Mouse (Mus musculus): ENCODE data around the gene Taok3. TPM values are rescaled to one million over a fixed set of nuclear protein-coding genes. Genes with fewer than 3 reads are reported as not detected.

Taok3 gene
- total and polyA plus RNA-seq, 2 experiments from 2014 or later: 30.1 to 61.9 TPM

- no peak for TF ChIP-seq CTCF (IDR thresholded peaks at IDR 0.05)
- peak; percentile 62 for DNase-seq (ENCODE audit: low spot score)
- Histone ChIP-seq H3K27me3 (ENCODE audit: insufficient read depth, low read length) (no peaks in the 10 kb centered on the region), H3K9me3 (ENCODE audit: low read length) (no peaks in the 10 kb centered on the region), H3K36me3 (ENCODE audit: insufficient read depth, low read length) (peaks cover 14% of the 10 kb centered on the region), H3K9ac (replicated peaks; ENCODE audit: low read length, poor library complexity, severe bottlenecking) (no peak overlapping the region), H3K27ac (ENCODE audit: low read depth, low read length) (no peak overlapping the region), H3K4me1 (ENCODE audit: insufficient read depth, low read length) (peaks cover 9% of the 10 kb centered on the region; the same call in 1 of the 2 replicates), H3K4me2 (ENCODE audit: low read depth, low read length, poor library complexity, severe bottlenecking) (no peak overlapping the region), H3K4me3 (ENCODE audit: low read depth, low read length) (no peak overlapping the region)
- 0 out of 2 replicates have a peak, but pooled peaks have one; percentile 17 for ATAC-seq (ENCODE audit: low FRiP score)
- 73% methylated on average over 9 of the region's 9 CpGs for WGBS
Measured at GRCm38 (mm10) chr5:117284029-117284428, 164.1 kb downstream of the Taok3 start.

- ATAC-seq (ENCODE audit: low FRiP score) (no peak), DNase-seq (ENCODE audit: low spot score) (no peak)
- no peaks in the 10 kb centered on the region for H3K27me3 ChIP-seq (ENCODE audit: insufficient read depth, low read length)
- H3K9ac ChIP-seq (replicated peaks; ENCODE audit: low read length, poor library complexity, severe bottlenecking): no peak overlapping the region
- H3K36me3 ChIP-seq (ENCODE audit: insufficient read depth, low read length): peaks cover 14% of the 10 kb centered on the region
- H3K4me3 ChIP-seq (ENCODE audit: low read depth, low read length): no peak overlapping the region
- H3K9me3 ChIP-seq (ENCODE audit: low read length): no peaks in the 10 kb centered on the region
- no peak overlapping the region for H3K4me2 ChIP-seq (ENCODE audit: low read depth, low read length, poor library complexity, severe bottlenecking)
- 0 out of 2 replicates have a peak overlapping the region, but pooled peaks have one; percentile 1 for H3K27ac ChIP-seq (ENCODE audit: low read depth, low read length)
- TF ChIP-seq CTCF (IDR thresholded peaks at IDR 0.05): no peak
- 58% methylated on average over 7 of the region's 7 CpGs for WGBS
- H3K4me1 ChIP-seq (ENCODE audit: insufficient read depth, low read length): peaks cover 9% of the 10 kb centered on the region; the same call in 1 of the 2 replicates
Measured at GRCm38 (mm10) chr5:117284682-117285081, 164.8 kb downstream of the Taok3 start.

- no peak for TF ChIP-seq CTCF (IDR thresholded peaks at IDR 0.05)
- Histone ChIP-seq H3K4me2 (ENCODE audit: low read depth, low read length, poor library complexity, severe bottlenecking) (no peak overlapping the region), H3K27me3 (ENCODE audit: insufficient read depth, low read length) (no peaks in the 10 kb centered on the region), H3K27ac (ENCODE audit: low read depth, low read length) (no peak overlapping the region), H3K36me3 (ENCODE audit: insufficient read depth, low read length) (peaks cover 14% of the 10 kb centered on the region), H3K9me3 (ENCODE audit: low read length) (no peaks in the 10 kb centered on the region), H3K9ac (replicated peaks; ENCODE audit: low read length, poor library complexity, severe bottlenecking) (no peak overlapping the region), H3K4me1 (ENCODE audit: insufficient read depth, low read length) (peaks cover 9% of the 10 kb centered on the region; the same call in 1 of the 2 replicates), H3K4me3 (ENCODE audit: low read depth, low read length) (no peak overlapping the region)
- 77% methylated on average over 4 of the region's 4 CpGs for WGBS
- no peak for DNase-seq (ENCODE audit: low spot score)
- ATAC-seq (ENCODE audit: low FRiP score): no peak
Measured at GRCm38 (mm10) chr5:117285266-117285665, 165.3 kb downstream of the Taok3 start.

DNA sequence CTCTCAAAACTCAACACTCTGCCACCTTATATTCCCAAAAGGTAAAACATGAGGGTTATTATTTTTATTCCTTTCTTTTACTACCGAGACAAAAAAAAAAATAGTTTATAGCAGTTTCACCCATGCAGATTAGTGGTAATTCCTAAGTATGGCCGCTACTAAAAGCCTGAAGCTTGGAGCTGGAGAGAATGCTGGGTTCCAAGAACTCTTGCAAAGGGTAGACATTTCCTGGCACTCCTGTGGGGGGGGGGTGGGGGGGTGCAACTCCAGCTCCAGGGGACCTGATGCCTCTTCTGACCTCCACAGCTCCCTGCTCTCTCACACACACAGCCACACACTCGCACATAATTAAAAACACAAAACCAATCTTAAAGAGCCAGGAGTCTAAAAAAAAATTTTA is 166.4 kb downstream of the Taok3 start:
- Histone ChIP-seq H3K4me3 (ENCODE audit: low read depth, low read length) (peak overlapping the region; percentile 81), H3K9me3 (ENCODE audit: low read length) (no peaks in the 10 kb centered on the region), H3K9ac (replicated peaks; ENCODE audit: low read length, poor library complexity, severe bottlenecking) (peak overlapping the region; percentile 82; the same call in 1 of the 2 replicates), H3K4me1 (ENCODE audit: insufficient read depth, low read length) (peaks cover 9% of the 10 kb centered on the region; the same call in 1 of the 2 replicates), H3K4me2 (ENCODE audit: low read depth, low read length, poor library complexity, severe bottlenecking) (peak overlapping the region; percentile 77), H3K27me3 (ENCODE audit: insufficient read depth, low read length) (no peaks in the 10 kb centered on the region), H3K36me3 (ENCODE audit: insufficient read depth, low read length) (peaks cover 14% of the 10 kb centered on the region), H3K27ac (ENCODE audit: low read depth, low read length) (no peak overlapping the region)
- TF ChIP-seq CTCF (IDR thresholded peaks at IDR 0.05): no peak
- DNase-seq (ENCODE audit: low spot score) (no peak), ATAC-seq (ENCODE audit: low FRiP score) (no peak)
- 49% methylated on average over 3 of the region's 3 CpGs for WGBS

- peak within 1 kb of the TSS; percentile 68 for H3K27ac ChIP-seq (ENCODE audit: low read depth, low read length)
- no peaks in the 10 kb centered on the region for H3K27me3 ChIP-seq (ENCODE audit: insufficient read depth, low read length)
- under 1% methylated on average over 67 of the region's 77 CpGs for WGBS
- peaks cover 9% of the 10 kb centered on the region; the same call in 1 of the 2 replicates for H3K4me1 ChIP-seq (ENCODE audit: insufficient read depth, low read length)
- DNase-seq (ENCODE audit: low spot score): peak; percentile 97
- ATAC-seq (ENCODE audit: low FRiP score): peak; percentile 94
- no peak for TF ChIP-seq CTCF (IDR thresholded peaks at IDR 0.05)
- H3K9me3 ChIP-seq (ENCODE audit: low read length): no peaks in the 10 kb centered on the region
- H3K4me2 ChIP-seq (ENCODE audit: low read depth, low read length, poor library complexity, severe bottlenecking): peak within 1 kb of the TSS; percentile 77
- H3K36me3 ChIP-seq (ENCODE audit: insufficient read depth, low read length): peaks cover 14% of the 10 kb centered on the region
- peak within 1 kb of the TSS; percentile 81 for H3K4me3 ChIP-seq (ENCODE audit: low read depth, low read length)
- H3K9ac ChIP-seq (replicated peaks; ENCODE audit: low read length, poor library complexity, severe bottlenecking): peak within 1 kb of the TSS; percentile 82
Measured at GRCm38 (mm10) chr5:117286831-117287822, 167.2 kb downstream of the Taok3 start, which contains the start of gene Pebp1. Gene Pebp1 (minus strand): TSS chr5:117287625.

GRCm38 (mm10) chr5:117289646-117290045 is 169.7 kb downstream of the Taok3 start:
- no peak overlapping the region for H3K4me2 ChIP-seq (ENCODE audit: low read depth, low read length, poor library complexity, severe bottlenecking)
- no peaks in the 10 kb centered on the region for H3K9me3 ChIP-seq (ENCODE audit: low read length)
- H3K9ac ChIP-seq (replicated peaks; ENCODE audit: low read length, poor library complexity, severe bottlenecking): no peak overlapping the region
- TF ChIP-seq CTCF (IDR thresholded peaks at IDR 0.05): no peak
- no peaks in the 10 kb centered on the region for H3K27me3 ChIP-seq (ENCODE audit: insufficient read depth, low read length)
- H3K4me3 ChIP-seq (ENCODE audit: low read depth, low read length): no peak overlapping the region
- peaks cover 9% of the 10 kb centered on the region; the same call in 1 of the 2 replicates for H3K4me1 ChIP-seq (ENCODE audit: insufficient read depth, low read length)
- DNase-seq (ENCODE audit: low spot score): no peak
- H3K27ac ChIP-seq (ENCODE audit: low read depth, low read length): no peak overlapping the region
- H3K36me3 ChIP-seq (ENCODE audit: insufficient read depth, low read length): peaks cover 6% of the 10 kb centered on the region
- no peak for ATAC-seq (ENCODE audit: low FRiP score)

Measured in midbrain, postnatal 0 days (tissue).